Mouse (Mus musculus): ENCODE results near the gene Alx1.
A peak's percentile ranks its signal among the peaks of the same experiment; 100 is the strongest.

DNA sequence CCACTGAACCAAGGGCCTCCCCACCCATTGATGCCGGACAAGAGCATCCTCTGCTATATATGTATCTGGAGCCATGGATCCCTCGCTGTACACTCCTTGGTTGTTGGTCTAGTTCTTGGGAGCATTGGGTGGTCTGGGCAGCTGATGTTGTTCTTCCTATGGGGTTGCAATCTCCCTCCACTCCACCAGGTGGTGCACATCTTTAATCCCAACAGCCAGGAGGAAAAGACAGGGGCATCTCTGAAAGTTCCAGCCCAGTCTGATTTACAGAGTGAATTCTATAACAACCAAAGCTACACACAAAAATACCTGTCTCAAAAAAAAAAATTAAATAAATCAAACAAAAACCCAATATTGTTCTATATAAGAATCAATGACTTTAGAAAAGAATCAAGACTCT lies 70.4 kb downstream of the Alx1 start:
- TF ChIP-seq CTCF (conservative IDR thresholded peaks at IDR 0.05; ENCODE audit: low read length), result peak; percentile 43
- no peak for TF ChIP-seq POU5F1 (IDR thresholded peaks at IDR 0.05; ENCODE audit: borderline replicate concordance, low read length)
- no peak for TF ChIP-seq NANOG (IDR thresholded peaks at IDR 0.05; ENCODE audit: borderline replicate concordance, low read length)
